Mouse (Mus musculus): ENCODE data around the gene Pcsk7. TPM values are rescaled to one million over a fixed set of nuclear protein-coding genes. Genes with fewer than 3 reads are reported as not detected.

Pcsk7 gene
- polyA plus RNA-seq, 1 experiment from 2014 or later: 17.5 TPM

GRCm38 (mm10) chr9:45931958-45932357 lies 25.7 kb downstream of the Pcsk7 start:
- Histone ChIP-seq H3K4me2 (replicated peaks; ENCODE audit: low read depth, low read length) (peak overlapping the region; percentile 39; the same call in 1 of the 2 replicates), H3K27me3 (ENCODE audit: control insufficient read depth, insufficient read depth, low read length) (no peaks in the 10 kb centered on the region), H3K27ac (ENCODE audit: low read length) (peak overlapping the region; percentile 55), H3K36me3 (ENCODE audit: control insufficient read depth, insufficient read depth, low read length) (peaks cover 22% of the 10 kb centered on the region), H3K4me1 (ENCODE audit: control insufficient read depth, insufficient read depth, low read length) (peaks cover 16% of the 10 kb centered on the region), H3K4me3 (ENCODE audit: low read depth, low read length) (no peak overlapping the region), H3K9ac (replicated peaks; ENCODE audit: low read depth, low read length) (no peak overlapping the region), H3K9me3 (ENCODE audit: control insufficient read depth, low read depth, low read length) (no peaks in the 10 kb centered on the region)
- WGBS: 54% methylated on average over 1 of the region's 1 CpGs
- ATAC-seq (ENCODE audit: insufficient number of reproducible peaks, insufficient read depth, low FRiP score, low read depth): no peak

GRCm38 (mm10) chr9:45932571-45933415 lies 26.5 kb downstream of the Pcsk7 start:
- no peak for ATAC-seq (ENCODE audit: insufficient number of reproducible peaks, insufficient read depth, low FRiP score, low read depth)
- Histone ChIP-seq H3K4me1 (ENCODE audit: control insufficient read depth, insufficient read depth, low read length) (peaks cover 16% of the 10 kb centered on the region), H3K9ac (replicated peaks; ENCODE audit: low read depth, low read length) (peak overlapping the region; percentile 28; the same call in 1 of the 2 replicates), H3K27ac (ENCODE audit: low read length) (peak overlapping the region; percentile 55), H3K36me3 (ENCODE audit: control insufficient read depth, insufficient read depth, low read length) (peaks cover 14% of the 10 kb centered on the region), H3K4me3 (ENCODE audit: low read depth, low read length) (0 out of 2 replicates have a peak overlapping the region, but pooled peaks have one; percentile 3), H3K9me3 (ENCODE audit: control insufficient read depth, low read depth, low read length) (no peaks in the 10 kb centered on the region), H3K4me2 (replicated peaks; ENCODE audit: low read depth, low read length) (peak overlapping the region; percentile 39), H3K27me3 (ENCODE audit: control insufficient read depth, insufficient read depth, low read length) (no peaks in the 10 kb centered on the region)
- 53% methylated on average over 11 of the region's 11 CpGs for WGBS

GRCm38 (mm10) chr9:45935628-45936210 lies 29.4 kb downstream of the Pcsk7 start, which contains the start of gene Tagln:
TSS of gene Tagln (minus strand) at chr9:45936058.
- H3K27me3 ChIP-seq (ENCODE audit: control insufficient read depth, insufficient read depth, low read length): no peaks in the 10 kb centered on the region
- no peaks in the 10 kb centered on the region for H3K9me3 ChIP-seq (ENCODE audit: control insufficient read depth, low read depth, low read length)
- H3K27ac ChIP-seq (ENCODE audit: low read length): peak within 1 kb of the TSS; percentile 78
- H3K4me3 ChIP-seq (ENCODE audit: low read depth, low read length): peak within 1 kb of the TSS; percentile 11
- ATAC-seq (ENCODE audit: insufficient number of reproducible peaks, insufficient read depth, low FRiP score, low read depth): peak; percentile 77
- peaks cover 16% of the 10 kb centered on the region for H3K4me1 ChIP-seq (ENCODE audit: control insufficient read depth, insufficient read depth, low read length)
- peak within 1 kb of the TSS; percentile 49 for H3K4me2 ChIP-seq (replicated peaks; ENCODE audit: low read depth, low read length)
- H3K36me3 ChIP-seq (ENCODE audit: control insufficient read depth, insufficient read depth, low read length): peaks cover 14% of the 10 kb centered on the region
- H3K9ac ChIP-seq (replicated peaks; ENCODE audit: low read depth, low read length): peak within 1 kb of the TSS; percentile 7; the same call in 1 of the 2 replicates
- 3% methylated on average over 21 of the region's 21 CpGs for WGBS

- peak; percentile 74; the same call in 1 of the 2 replicates for ATAC-seq (ENCODE audit: insufficient number of reproducible peaks, insufficient read depth, low FRiP score, low read depth)
- WGBS: 23% methylated on average over 3 of the region's 3 CpGs
- Histone ChIP-seq H3K4me1 (ENCODE audit: control insufficient read depth, insufficient read depth, low read length) (peaks cover 16% of the 10 kb centered on the region), H3K4me2 (replicated peaks; ENCODE audit: low read depth, low read length) (no peak overlapping the region), H3K9ac (replicated peaks; ENCODE audit: low read depth, low read length) (0 out of 2 replicates have a peak overlapping the region, but pooled peaks have one; percentile 7), H3K4me3 (ENCODE audit: low read depth, low read length) (no peak overlapping the region), H3K27me3 (ENCODE audit: control insufficient read depth, insufficient read depth, low read length) (no peaks in the 10 kb centered on the region), H3K9me3 (ENCODE audit: control insufficient read depth, low read depth, low read length) (no peaks in the 10 kb centered on the region), H3K36me3 (ENCODE audit: control insufficient read depth, insufficient read depth, low read length) (peaks cover 21% of the 10 kb centered on the region), H3K27ac (ENCODE audit: low read length) (peak overlapping the region; percentile 78)
These were observed 30.6 kb downstream of the Pcsk7 start for GRCm38 (mm10) chr9:45936883-45937282.

- WGBS: 89% methylated on average over 8 of the region's 8 CpGs
- Histone ChIP-seq H3K4me3 (ENCODE audit: low read depth, low read length) (no peak overlapping the region), H3K27me3 (ENCODE audit: control insufficient read depth, insufficient read depth, low read length) (no peaks in the 10 kb centered on the region), H3K9me3 (ENCODE audit: control insufficient read depth, low read depth, low read length) (no peaks in the 10 kb centered on the region), H3K4me1 (ENCODE audit: control insufficient read depth, insufficient read depth, low read length) (peaks cover 11% of the 10 kb centered on the region), H3K4me2 (replicated peaks; ENCODE audit: low read depth, low read length) (no peak overlapping the region), H3K27ac (ENCODE audit: low read length) (no peak overlapping the region), H3K9ac (replicated peaks; ENCODE audit: low read depth, low read length) (no peak overlapping the region), H3K36me3 (ENCODE audit: control insufficient read depth, insufficient read depth, low read length) (peaks cover 33% of the 10 kb centered on the region)
- ATAC-seq (ENCODE audit: insufficient number of reproducible peaks, insufficient read depth, low FRiP score, low read depth): no peak
These were observed 31.8 kb downstream of the Pcsk7 start for GRCm38 (mm10) chr9:45938088-45938487.

GRCm38 (mm10) chr9:45938952-45939637 lies 32.8 kb downstream of the Pcsk7 start:
- 83% methylated on average over 15 of the region's 15 CpGs for WGBS
- no peaks in the 10 kb centered on the region for H3K27me3 ChIP-seq (ENCODE audit: control insufficient read depth, insufficient read depth, low read length)
- peaks cover 9% of the 10 kb centered on the region for H3K4me1 ChIP-seq (ENCODE audit: control insufficient read depth, insufficient read depth, low read length)
- no peaks in the 10 kb centered on the region for H3K9me3 ChIP-seq (ENCODE audit: control insufficient read depth, low read depth, low read length)
- no peak overlapping the region for H3K27ac ChIP-seq (ENCODE audit: low read length)
- H3K4me2 ChIP-seq (replicated peaks; ENCODE audit: low read depth, low read length): no peak overlapping the region
- no peak overlapping the region for H3K9ac ChIP-seq (replicated peaks; ENCODE audit: low read depth, low read length)
- no peak overlapping the region for H3K4me3 ChIP-seq (ENCODE audit: low read depth, low read length)
- no peak for ATAC-seq (ENCODE audit: insufficient number of reproducible peaks, insufficient read depth, low FRiP score, low read depth)
- H3K36me3 ChIP-seq (ENCODE audit: control insufficient read depth, insufficient read depth, low read length): peaks cover 38% of the 10 kb centered on the region

- peaks cover 9% of the 10 kb centered on the region for H3K4me1 ChIP-seq (ENCODE audit: control insufficient read depth, insufficient read depth, low read length)
- no peak overlapping the region for H3K9ac ChIP-seq (replicated peaks; ENCODE audit: low read depth, low read length)
- ATAC-seq (ENCODE audit: insufficient number of reproducible peaks, insufficient read depth, low FRiP score, low read depth): no peak
- H3K27ac ChIP-seq (ENCODE audit: low read length): no peak overlapping the region
- H3K36me3 ChIP-seq (ENCODE audit: control insufficient read depth, insufficient read depth, low read length): peaks cover 41% of the 10 kb centered on the region
- 92% methylated on average over 6 of the region's 6 CpGs for WGBS
- no peak overlapping the region for H3K4me2 ChIP-seq (replicated peaks; ENCODE audit: low read depth, low read length)
- H3K27me3 ChIP-seq (ENCODE audit: control insufficient read depth, insufficient read depth, low read length): no peaks in the 10 kb centered on the region
- H3K4me3 ChIP-seq (ENCODE audit: low read depth, low read length): no peak overlapping the region
- H3K9me3 ChIP-seq (ENCODE audit: control insufficient read depth, low read depth, low read length): no peaks in the 10 kb centered on the region
These were observed 33.5 kb downstream of the Pcsk7 start for GRCm38 (mm10) chr9:45939794-45940193.

- Histone ChIP-seq H3K36me3 (ENCODE audit: control insufficient read depth, insufficient read depth, low read length) (peaks cover 48% of the 10 kb centered on the region), H3K4me2 (replicated peaks; ENCODE audit: low read depth, low read length) (no peak overlapping the region), H3K9ac (replicated peaks; ENCODE audit: low read depth, low read length) (no peak overlapping the region), H3K27me3 (ENCODE audit: control insufficient read depth, insufficient read depth, low read length) (no peaks in the 10 kb centered on the region), H3K27ac (ENCODE audit: low read length) (no peak overlapping the region), H3K4me1 (ENCODE audit: control insufficient read depth, insufficient read depth, low read length) (peaks cover 5% of the 10 kb centered on the region), H3K4me3 (ENCODE audit: low read depth, low read length) (no peak overlapping the region), H3K9me3 (ENCODE audit: control insufficient read depth, low read depth, low read length) (no peaks in the 10 kb centered on the region)
- WGBS: 61% methylated on average over 18 of the region's 18 CpGs
- no peak for ATAC-seq (ENCODE audit: insufficient number of reproducible peaks, insufficient read depth, low FRiP score, low read depth)
These were observed 35.1 kb downstream of the Pcsk7 start for GRCm38 (mm10) chr9:45941329-45941888.

Data from stomach, embryonic 14.5 days (tissue).